Mouse (Mus musculus): Measurements from ENCODE around the gene Cpsf6.

- TF ChIP-seq GATA1 (IDR thresholded peaks at IDR 0.05; ENCODE audit: low read length), result no peak
- no peak for TF ChIP-seq TAL1 (IDR thresholded peaks at IDR 0.05; ENCODE audit: low read length)
These were observed 79.8 kb downstream of the Cpsf6 start for GRCm38 (mm10) chr10:117299901-117300520.
